Mouse (Mus musculus): Measurements from ENCODE around the gene Dnah14.

DNA sequence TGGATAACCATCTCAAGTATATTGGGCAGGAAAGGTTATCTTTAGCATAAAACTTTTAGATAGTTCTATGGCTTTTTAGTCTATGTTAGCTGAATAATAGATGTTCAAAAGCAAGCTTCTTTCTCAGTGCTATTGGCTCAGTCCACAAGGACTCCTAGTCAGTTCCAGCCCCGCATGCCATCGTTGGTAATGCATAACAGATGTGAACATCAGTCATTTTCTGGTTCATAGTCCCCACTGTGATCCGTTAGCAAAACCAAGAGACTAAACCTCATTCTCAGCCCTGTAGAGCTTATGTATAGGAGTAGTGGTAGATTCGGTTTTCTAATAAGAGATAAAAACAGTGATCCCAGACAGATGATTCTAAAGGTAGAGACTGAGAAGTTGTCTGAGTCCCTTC, 55.0 kb downstream of the Dnah14 start:
- no peak for TF ChIP-seq CTCF (IDR thresholded peaks at IDR 0.05; ENCODE audit: borderline replicate concordance, extremely low read depth, insufficient read depth, insufficient read length)
- TF ChIP-seq POLR2A (IDR thresholded peaks at IDR 0.05; ENCODE audit: borderline replicate concordance, extremely low read depth, insufficient read depth, insufficient read length, poor library complexity, severe bottlenecking), result no peak
